Mouse (Mus musculus): Measurements from ENCODE around the gene Retsat. TPM values are rescaled to one million over a fixed set of nuclear protein-coding genes. Genes with fewer than 3 reads are reported as not detected.

The Retsat gene
- total and polyA plus RNA-seq, 3 experiments, result 15.5 to 27.7 (median 15.6) TPM

DNA sequence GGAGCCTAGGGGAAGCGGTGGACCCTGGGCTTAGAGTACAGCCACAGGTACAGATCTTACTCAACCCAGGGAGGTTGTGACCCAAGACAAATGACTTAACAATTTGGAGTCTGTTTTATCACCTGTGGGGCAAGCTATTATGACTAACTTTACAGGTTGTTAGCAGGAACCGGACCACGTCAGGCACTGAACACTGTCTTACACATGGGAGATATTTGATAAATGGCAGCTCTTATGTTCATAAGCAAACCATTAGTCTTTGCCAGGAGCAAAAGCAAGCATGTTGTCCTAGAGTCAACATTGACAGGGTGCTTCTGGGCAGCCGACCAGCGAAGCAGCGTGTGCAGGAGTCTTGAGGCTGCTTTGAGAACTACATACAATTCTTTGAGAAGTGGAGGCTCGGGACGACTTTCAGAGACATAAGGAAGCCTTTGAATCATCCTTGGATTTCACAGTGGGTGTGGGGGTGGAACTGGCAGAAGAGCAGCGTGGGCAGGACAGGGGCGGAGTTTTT is 52.1 kb downstream of the Retsat start:
- H3K9ac ChIP-seq (ENCODE audit: insufficient read depth, low read depth), result no peak overlapping the region
- DNase-seq (ENCODE audit: extremely low read depth), result no peak
- no peak overlapping the region for H3K4me2 ChIP-seq (ENCODE audit: insufficient read depth, low read depth, poor library complexity, severe bottlenecking)
- H3K79me2 ChIP-seq (replicated peaks; ENCODE audit: control insufficient read depth, extremely low read depth, insufficient read depth, poor library complexity, severe bottlenecking), result no peaks in the 10 kb centered on the region
- H3K36me3 ChIP-seq (replicated peaks in 1 of 2; ENCODE audit: control insufficient read depth in 1 of 2, insufficient read depth in 1 of 2, low read length in 1 of 2), result peaks cover 0 to 13% of the 10 kb centered on the region in 2 experiments
- H3K27ac ChIP-seq (ENCODE audit: insufficient read depth, low read depth), result no peak overlapping the region
- no peaks in the 10 kb centered on the region for H3K9me3 ChIP-seq (replicated peaks; ENCODE audit: low read length)
- in situ Hi-C loops (cut with MboI; ENCODE audit: low pct_ligation_motif_present, low pct_unique_long_range_greater_than_20kb, low sequenced_read_pairs) (no loop called here), dilution Hi-C loops (cut with MboI; ENCODE audit: extremely low pct_ligation_motif_present, extremely low pct_unique_long_range_greater_than_20kb, low sequenced_read_pairs) (no loop called here)
- no peak for TF ChIP-seq CTCF (conservative IDR thresholded peaks at IDR 0.05 in 1 of 2, IDR thresholded peaks at IDR 0.05 in 1 of 2; ENCODE audit: low read depth in 2 of 2, low read length in 2 of 2)
- H3K4me1 ChIP-seq (ENCODE audit: control insufficient read depth in 1 of 2, insufficient read depth in 2 of 2), result peaks cover 0 to 17% of the 10 kb centered on the region in 2 experiments; a peak in 2 of 4 replicates
- no peak overlapping the region for H3K4me3 ChIP-seq (replicated peaks in 1 of 3; ENCODE audit: low read depth in 2 of 3, low read length in 2 of 3, poor library complexity in 1 of 3)
- H3K27me3 ChIP-seq (replicated peaks), result no peaks in the 10 kb centered on the region

DNA sequence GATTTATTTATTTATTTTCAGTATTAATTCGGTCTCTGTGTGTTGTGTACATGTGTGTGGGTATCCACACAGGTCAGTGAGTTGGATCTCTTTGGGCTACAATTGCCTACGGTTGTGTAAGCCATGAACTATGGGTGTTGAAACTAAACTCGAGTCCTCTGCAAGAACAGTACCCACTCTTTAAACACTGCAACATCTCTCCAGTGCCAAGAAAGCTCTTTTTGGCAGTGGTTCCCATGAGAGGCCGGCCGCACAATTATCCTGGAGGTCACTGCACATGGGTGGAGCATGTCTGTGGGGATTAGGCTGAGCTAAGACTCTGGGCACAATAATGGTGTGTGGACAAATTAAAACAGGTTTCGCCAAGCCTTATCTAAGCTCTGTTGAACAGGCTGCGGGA is 55.1 kb downstream of the Retsat start:
- DNase-seq (ENCODE audit: extremely low read depth), result no peak
- Histone ChIP-seq H3K4me1 (ENCODE audit: control insufficient read depth in 1 of 2, insufficient read depth in 2 of 2) (peaks cover 0 to 36% of the 10 kb centered on the region in 2 experiments; a peak in 2 of 4 replicates), H3K27me3 (replicated peaks) (no peaks in the 10 kb centered on the region), H3K9ac (ENCODE audit: insufficient read depth, low read depth) (no peak overlapping the region), H3K27ac (ENCODE audit: insufficient read depth, low read depth) (no peak overlapping the region), H3K4me2 (ENCODE audit: insufficient read depth, low read depth, poor library complexity, severe bottlenecking) (no peak overlapping the region), H3K9me3 (replicated peaks; ENCODE audit: low read length) (no peaks in the 10 kb centered on the region), H3K4me3 (replicated peaks in 1 of 3; ENCODE audit: low read depth in 2 of 3, low read length in 2 of 3, poor library complexity in 1 of 3) (no peak overlapping the region), H3K79me2 (replicated peaks; ENCODE audit: control insufficient read depth, extremely low read depth, insufficient read depth, poor library complexity, severe bottlenecking) (no peaks in the 10 kb centered on the region), H3K36me3 (replicated peaks in 1 of 2; ENCODE audit: control insufficient read depth in 1 of 2, insufficient read depth in 1 of 2, low read length in 1 of 2) (peaks cover 0 to 5% of the 10 kb centered on the region in 2 experiments)
- in situ Hi-C loops (cut with MboI; ENCODE audit: low pct_ligation_motif_present, low pct_unique_long_range_greater_than_20kb, low sequenced_read_pairs), result no loop called here
- no peak for TF ChIP-seq TBP (conservative IDR thresholded peaks at IDR 0.05; ENCODE audit: low read depth, low read length)
- no peak for TF ChIP-seq POLR2A (IDR thresholded peaks at IDR 0.05; ENCODE audit: low read depth, low read length)
- dilution Hi-C loops (cut with MboI; ENCODE audit: extremely low pct_ligation_motif_present, extremely low pct_unique_long_range_greater_than_20kb, low sequenced_read_pairs), result no loop called here

DNA sequence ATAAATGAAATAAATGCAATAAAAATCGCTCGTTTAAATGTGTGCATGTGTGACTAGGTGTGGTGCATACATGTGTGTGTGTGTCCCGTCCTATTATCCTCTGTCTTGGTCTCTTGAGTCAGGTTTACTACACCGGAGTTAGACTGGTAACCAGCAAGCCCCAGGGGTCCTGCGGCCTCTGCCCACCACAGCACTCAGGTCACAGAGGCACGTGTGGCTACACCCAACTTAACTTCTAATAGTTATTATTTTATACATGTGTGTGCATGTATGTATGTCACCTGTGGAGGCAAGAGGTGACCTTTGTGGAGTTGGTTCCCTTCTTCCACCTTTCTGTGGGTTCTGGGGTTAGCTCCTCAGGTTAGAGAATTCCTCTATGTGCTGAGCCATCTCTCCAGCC is 56.1 kb downstream of the Retsat start:
- no peak overlapping the region for H3K4me2 ChIP-seq (ENCODE audit: insufficient read depth, low read depth, poor library complexity, severe bottlenecking)
- no peak overlapping the region for H3K27ac ChIP-seq (ENCODE audit: insufficient read depth, low read depth)
- peaks cover 0 to 36% of the 10 kb centered on the region in 2 experiments; a peak in 2 of 4 replicates for H3K4me1 ChIP-seq (ENCODE audit: control insufficient read depth in 1 of 2, insufficient read depth in 2 of 2)
- no peaks in the 10 kb centered on the region for H3K27me3 ChIP-seq (replicated peaks)
- dilution Hi-C loops (cut with MboI; ENCODE audit: extremely low pct_ligation_motif_present, extremely low pct_unique_long_range_greater_than_20kb, low sequenced_read_pairs), result no loop called here
- DNase-seq (ENCODE audit: extremely low read depth), result no peak
- in situ Hi-C loops (cut with MboI; ENCODE audit: low pct_ligation_motif_present, low pct_unique_long_range_greater_than_20kb, low sequenced_read_pairs), result no loop called here
- H3K79me2 ChIP-seq (replicated peaks; ENCODE audit: control insufficient read depth, extremely low read depth, insufficient read depth, poor library complexity, severe bottlenecking), result no peaks in the 10 kb centered on the region
- H3K4me3 ChIP-seq (replicated peaks in 1 of 3; ENCODE audit: low read depth in 2 of 3, low read length in 2 of 3, poor library complexity in 1 of 3), result no peak overlapping the region
- no peak overlapping the region for H3K9ac ChIP-seq (ENCODE audit: insufficient read depth, low read depth)
- H3K9me3 ChIP-seq (replicated peaks; ENCODE audit: low read length), result no peaks in the 10 kb centered on the region
- H3K36me3 ChIP-seq (replicated peaks in 1 of 2; ENCODE audit: control insufficient read depth in 1 of 2, insufficient read depth in 1 of 2, low read length in 1 of 2), result no peaks in the 10 kb centered on the region
- TF ChIP-seq SIN3A (IDR thresholded peaks at IDR 0.05; ENCODE audit: low read length), result no peak
- TF ChIP-seq NRF1 (IDR thresholded peaks at IDR 0.05; ENCODE audit: low read depth, low read length), result no peak
- no peak for TF ChIP-seq ELF1 (IDR thresholded peaks at IDR 0.05; ENCODE audit: low read depth, low read length)
- TF ChIP-seq MAZ (IDR thresholded peaks at IDR 0.05; ENCODE audit: low read depth, low read length), result no peak
- TF ChIP-seq SMC3 (IDR thresholded peaks at IDR 0.05; ENCODE audit: low read depth, low read length), result no peak
- no peak for TF ChIP-seq E2F4 (IDR thresholded peaks at IDR 0.05; ENCODE audit: insufficient replicate concordance, low read depth, low read length)

Measured in CH12.LX (cell line).